Mouse (Mus musculus): ENCODE data around the gene Icos.

- no peak for TF ChIP-seq CTCF (IDR thresholded peaks at IDR 0.05; ENCODE audit: low read depth, low read length)
- TF ChIP-seq POLR2A (IDR thresholded peaks at IDR 0.05; ENCODE audit: borderline replicate concordance, low read depth, low read length), result no peak
Observed at GRCm38 (mm10) chr1:60955186-60955585, 22.5 kb upstream of the Icos start.
